Mouse (Mus musculus) lung, postnatal 36 days (tissue): ENCODE results near the gene Nckap5l.
A peak's percentile ranks its signal among the peaks of the same experiment; 100 is the strongest.

ENCODE experiments used
- DNase-seq: peaks from one replicate; pipeline ENCODE4 v3.0.0; 2022; ENCODE audit warnings: mixed read lengths

Gene Nckap5l

DNA sequence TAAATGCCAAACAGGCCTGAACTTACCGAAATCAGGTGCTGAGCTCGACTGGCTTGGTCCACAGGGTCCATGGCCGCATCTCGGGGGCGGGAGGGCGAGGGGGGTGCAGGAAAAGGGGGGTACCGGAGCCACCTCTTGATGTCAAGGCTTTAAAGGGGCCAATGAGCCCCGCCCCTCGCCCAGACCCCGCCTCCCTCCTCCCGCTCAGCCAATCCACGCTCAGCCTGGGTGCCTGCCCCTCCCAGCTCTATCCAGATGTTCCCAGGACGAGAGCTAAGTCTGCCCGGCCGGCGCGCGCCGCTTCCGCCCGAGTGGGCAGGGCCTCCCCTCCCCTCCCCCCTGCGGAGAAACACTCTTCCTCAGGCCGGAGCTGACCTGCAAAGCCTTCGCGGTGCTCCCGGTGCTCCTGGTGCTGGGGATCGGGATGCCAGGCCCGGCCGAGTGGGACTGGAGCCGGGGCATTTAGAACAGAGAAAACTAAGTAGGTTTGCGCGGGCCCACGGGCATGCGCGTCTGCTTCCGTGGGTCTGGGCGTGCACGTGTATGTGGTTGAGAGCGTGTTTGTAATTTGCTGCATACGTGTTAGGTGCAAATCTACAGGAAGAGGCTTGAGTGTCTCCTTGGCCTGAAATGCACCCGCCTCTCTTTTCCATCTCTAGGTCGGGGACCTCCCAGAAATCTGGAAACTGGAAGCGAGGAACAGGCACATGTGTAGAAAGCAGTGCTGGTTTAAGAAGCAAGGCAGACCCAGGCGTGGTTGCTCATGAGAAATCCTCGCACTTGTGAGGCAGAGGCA is at the start of gene Nckap5l:
Gene Nckap5l, minus strand, starts transcription at position 143 of the 796 bp plus-strand sequence.
- DNase-seq: peak; percentile 96

DNA sequence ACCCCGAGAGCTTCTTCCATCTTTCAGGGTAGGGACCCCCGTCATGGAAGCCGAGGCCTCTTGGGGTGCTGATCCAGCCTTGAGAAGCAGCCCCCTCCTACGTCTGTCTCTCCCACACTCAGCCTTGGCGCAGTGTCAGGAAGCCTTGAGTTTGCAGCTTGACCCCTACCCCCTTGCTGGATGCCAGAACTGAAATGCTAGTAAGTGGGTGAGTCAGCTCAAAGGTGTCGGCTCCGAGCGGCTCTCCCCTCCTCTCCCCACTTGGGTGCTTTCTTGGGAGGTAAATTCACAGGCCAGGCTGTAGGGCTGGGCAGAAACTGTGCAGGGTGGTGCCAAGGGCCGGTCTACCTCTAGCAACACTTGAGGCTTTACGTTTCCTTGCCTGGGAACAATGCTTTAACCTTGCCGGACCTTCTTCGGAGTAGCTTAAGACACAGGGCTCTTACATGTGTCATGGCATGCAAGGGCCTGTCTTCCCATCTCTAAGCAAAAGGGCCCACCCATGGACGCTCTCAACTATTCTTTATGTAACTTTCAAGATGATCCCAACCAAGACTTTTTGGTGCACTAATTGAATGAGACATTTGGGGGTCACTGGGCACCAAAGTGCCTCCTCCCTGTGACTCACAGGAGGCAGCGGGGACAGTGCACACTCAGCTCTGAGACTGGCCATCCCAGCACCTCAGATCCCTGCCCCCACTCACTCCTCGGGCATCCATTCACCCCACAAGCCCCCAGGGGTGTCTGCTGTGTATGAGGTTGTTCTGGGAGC is 48.0 kb upstream of the Nckap5l start:
- DNase-seq: peak; percentile 80

DNA sequence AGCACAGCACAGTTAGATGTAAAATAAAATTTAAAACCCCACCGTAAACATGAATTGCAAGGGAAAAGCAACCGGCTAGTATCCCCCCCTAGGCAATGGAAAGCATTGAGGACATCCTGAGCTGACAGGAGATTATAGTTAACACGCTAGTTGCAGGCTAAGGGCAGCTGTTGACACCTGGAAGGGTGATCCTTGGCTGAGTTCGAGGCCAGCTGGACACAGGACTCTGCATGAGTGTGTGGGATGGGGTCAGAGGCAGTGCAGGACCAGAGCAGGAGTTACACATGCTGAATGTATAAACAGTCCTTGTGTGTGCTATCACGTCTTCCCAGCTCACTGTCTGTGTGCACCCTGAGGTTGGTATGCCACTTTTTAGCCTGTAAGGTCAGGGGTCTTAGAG is 45.7 kb upstream of the Nckap5l start:
- no peak for DNase-seq

DNA sequence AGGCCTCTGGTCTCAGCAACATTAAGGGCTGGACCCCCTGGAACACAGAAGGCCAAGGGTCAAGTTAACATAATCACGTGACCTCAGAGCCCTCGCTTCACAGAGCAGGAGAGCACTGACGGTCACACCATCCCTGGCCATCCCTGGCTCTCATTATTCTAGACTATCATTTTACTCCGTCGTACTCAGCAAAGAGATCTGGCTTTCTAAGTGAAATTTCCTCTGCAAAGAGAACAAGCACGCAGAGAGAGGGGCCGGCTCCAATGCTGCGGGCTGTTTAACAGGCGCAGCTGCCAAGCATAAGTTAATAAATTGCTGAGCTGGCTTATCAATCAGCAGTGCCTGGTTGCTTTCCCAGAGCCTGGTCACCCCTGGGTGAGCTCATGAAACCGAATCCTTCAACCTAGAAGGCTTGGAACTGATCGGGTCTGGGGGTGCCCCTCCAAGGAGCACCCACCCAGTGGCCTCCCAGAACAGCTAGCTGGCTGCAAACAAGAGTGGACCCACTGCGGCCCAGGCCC is 44.8 kb upstream of the Nckap5l start:
- no peak for DNase-seq

DNA sequence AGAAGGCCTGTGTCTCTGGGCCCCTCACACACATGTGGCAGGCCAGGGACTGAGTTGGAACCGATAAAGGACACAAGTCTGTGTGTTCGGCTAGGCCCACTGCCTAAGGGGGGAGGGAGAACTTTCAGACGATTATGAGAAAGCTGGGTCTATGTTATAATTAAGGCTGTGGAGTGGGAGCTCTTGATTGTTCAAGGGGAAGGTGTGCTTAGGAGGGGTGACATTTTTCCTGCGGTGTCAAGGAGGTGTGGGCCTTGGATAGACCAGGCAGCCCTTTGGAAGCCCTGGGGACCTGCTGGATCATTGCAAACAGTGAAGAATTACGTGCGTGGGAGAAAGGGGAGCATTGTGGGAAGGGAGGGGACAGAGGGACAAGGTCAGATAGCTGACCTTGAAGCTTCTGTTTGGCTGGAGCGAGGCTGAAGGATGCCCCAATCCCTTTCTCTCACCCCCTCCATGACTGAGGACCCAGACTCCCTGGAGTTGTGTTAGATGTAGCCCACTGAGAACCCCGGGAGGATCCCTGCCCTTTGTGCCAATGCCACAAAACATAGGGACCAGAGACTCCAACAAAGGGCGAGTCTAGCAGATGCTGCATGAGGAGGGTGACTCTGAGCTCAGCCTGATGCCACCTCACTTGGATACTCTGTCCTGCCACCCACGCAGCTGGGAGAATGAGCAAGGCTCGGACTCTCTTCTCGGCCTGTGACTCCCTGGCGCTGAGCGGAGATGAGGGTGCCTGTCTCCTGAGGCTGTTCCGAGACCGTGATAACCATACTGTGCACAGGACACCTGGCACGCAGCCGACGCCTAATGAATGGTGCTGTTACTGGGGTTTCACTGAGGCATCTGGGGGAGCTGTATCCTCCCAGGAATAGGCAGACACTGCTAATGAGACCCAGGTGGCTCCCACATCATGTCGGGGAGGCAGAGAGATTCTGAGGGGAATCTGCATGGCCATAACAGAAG is 44.0 kb upstream of the Nckap5l start:
- DNase-seq: no peak

DNA sequence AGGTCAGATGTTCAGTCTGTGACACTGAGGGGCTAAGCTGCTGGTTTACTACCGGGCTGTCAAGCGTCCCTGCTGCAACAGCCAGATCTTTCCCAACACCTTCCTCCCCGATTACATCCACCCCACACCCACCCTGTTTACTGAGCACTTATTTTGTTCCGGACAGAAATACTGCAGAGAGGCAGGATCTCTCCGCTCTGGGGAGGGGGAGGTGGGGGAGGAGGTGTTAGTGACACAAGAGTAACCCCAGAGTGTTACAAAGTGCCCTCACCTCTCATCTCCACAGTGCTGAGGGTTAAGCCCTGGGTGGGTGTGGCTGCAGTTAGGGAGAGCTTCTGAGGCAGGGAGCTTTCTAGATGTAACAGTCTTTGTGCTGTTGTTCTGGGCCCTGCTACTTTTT is 42.8 kb upstream of the Nckap5l start:
- DNase-seq: peak; percentile 85

DNA sequence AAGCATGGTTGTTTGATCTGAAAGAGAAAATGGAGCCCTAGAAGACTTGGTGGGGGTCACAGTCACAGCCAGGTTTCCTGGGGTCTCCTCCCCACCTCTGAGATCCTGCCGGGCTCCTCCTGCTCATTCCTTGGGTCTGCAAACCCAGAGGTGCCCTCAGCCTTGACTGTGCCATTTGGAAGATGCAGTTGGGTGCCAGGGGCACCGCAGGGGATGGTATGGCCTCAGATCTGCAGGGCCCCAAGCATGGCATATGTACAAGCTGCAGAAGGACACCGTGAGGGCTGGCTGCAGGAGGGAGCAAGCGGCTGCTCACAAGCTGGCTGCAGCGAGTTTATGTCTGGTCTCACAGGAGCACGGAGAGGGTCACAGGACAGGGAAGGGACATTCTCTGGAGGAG is 42.2 kb upstream of the Nckap5l start:
- no peak for DNase-seq

DNA sequence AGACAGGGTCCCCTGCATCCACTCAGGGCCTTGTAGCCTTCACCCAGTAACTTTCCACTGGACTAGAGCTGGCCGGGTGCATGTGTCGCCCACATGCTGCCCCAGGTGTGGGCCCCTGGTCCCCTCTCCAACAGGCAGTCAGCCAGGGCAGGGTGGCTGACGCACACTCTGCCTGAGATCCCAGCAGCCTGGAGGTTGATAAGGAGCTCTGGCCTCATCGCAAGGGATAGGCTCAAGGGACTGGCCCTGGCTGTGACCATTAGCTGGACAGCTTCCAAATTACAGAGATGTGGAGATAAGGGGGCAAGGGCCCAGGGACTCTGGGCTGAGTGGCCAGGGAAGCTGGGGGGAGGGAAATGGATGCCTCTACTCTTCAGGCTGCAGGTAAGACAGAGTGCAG is 41.2 kb upstream of the Nckap5l start:
- DNase-seq: peak; percentile 82

DNA sequence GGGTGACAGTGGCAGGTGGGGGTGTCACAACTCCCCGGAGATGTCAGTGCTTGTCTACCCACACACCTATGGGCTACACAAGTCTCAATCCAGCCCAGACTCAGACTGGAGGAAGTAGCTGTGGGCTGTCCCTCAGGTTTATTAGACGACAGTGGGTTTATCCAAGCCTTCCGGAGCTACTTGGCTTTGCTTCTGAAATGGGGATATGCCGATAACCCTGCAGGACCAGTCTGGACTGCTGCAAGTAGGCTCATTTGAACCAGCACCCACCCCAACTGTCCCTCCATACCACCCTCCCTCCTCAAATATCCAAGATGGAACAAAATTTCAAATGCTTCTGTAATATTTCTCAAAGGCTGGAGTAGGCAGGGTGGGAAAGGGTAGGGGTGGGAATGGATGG is 40.8 kb upstream of the Nckap5l start:
- DNase-seq: no peak

DNA sequence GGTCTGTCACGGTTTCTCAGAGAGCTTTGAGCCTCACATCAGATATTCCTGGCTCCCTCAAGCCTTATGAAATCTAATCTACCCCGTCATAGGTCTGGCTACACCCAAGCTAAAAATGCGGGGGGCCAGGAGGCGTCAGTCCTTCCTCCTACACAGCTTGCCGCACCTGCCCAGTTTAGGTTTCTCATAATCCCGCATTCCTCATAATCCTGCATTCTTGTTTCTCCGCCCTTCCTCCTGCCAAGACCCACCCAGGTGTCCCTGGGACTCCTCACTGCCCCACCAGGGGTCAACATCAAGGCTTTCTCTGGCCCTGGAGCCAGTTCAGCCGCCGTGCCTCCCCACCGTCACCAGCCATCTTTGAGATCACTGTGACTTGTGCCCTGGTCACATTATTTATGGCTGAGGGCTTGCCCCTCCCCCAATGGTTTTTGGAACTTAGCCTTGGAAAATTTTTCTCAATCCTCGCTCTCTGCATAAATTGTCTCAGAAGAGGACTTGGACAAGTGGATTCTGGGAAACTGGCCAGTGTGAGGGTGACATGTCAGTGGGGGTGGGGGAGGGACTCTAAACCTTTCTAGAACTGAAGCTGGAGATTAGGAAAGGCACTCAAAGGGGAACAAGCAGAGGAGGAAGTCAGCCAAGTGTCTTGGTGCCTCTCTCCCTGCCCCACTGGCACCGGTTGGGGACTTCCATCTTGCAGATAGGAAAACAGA is 40.1 kb upstream of the Nckap5l start:
- DNase-seq: peak; percentile 94

DNA sequence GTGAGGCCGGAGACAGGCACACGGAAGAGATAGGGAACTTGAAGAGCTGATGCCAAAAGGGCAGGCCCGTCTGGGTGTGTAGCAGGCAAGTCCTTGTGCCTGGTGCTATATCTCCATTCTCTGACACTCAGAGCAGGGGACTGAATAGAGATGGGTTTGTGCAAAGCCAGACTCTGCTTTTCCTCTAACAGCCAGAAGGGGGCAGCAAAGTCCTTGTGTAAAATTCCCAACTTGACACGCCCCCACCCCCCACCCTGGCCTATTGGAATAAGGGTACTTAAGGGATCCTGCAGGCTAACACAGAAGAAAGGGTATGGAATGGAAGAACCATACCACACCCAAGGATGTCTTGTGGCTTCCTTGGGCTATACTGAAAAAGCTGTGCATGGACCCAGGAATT is 39.5 kb upstream of the Nckap5l start:
- peak; percentile 78 for DNase-seq

DNA sequence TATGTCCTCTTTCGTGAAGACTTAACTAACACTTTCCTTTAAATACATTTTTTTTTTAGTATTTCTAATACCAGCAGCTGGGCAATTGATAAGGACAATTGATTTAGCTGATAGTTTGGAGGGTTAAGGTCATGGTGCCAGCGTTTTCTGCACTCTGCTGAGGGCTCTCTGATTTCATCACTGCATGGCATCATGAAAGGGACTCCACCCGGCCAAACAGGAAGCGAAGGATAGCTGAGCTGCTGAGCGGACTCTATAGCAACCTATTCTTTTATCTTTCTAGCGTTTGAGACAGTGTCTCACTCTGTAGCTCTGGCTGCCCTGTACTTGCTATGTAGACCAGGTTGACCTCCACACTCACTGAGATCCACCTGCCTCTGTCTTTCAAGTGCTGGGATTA is 27.2 kb upstream of the Nckap5l start:
- no peak for DNase-seq

DNA sequence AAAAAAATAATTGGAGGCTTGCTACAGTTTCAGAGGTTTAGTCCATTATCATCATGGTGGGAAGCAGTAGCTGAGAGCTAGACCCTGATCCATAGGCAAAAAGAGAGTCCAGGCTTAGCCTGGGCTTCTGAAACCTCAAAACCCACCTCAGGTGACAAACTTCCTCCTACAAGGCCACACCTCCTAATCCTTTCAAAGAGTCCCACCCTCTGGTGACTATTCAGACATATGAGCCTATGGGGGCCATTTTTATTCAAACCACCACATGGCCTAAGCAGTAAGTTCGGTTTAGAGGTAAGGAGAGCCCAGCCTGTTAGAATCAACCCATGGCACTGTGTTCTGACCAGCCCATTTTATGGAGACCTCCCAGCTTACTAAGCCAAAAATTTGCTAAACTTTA is 18.3 kb upstream of the Nckap5l start:
- no peak for DNase-seq

DNA sequence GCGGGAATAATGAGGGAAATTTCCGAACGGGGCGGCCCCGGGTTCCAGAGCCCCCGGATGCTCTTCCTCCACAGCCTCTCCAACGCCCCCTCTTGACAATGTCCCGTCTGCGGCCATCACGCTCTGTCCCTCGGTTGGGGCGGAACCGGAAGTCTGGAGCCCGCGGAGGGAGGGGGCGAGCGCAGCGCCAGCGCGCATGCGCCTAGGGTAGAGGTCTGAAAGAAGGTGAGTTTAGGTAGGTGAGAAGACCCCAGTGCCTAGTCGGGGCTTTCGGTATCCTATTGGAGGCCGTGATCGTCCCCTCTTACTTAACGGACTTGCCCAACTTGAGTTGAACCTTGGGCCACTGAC is 17.0 kb upstream of the Nckap5l start, which contains the start of gene Bcdin3d:
Gene Bcdin3d, minus strand, starts transcription at position 155 of the 351 bp plus-strand sequence.
- peak; percentile 92 for DNase-seq

DNA sequence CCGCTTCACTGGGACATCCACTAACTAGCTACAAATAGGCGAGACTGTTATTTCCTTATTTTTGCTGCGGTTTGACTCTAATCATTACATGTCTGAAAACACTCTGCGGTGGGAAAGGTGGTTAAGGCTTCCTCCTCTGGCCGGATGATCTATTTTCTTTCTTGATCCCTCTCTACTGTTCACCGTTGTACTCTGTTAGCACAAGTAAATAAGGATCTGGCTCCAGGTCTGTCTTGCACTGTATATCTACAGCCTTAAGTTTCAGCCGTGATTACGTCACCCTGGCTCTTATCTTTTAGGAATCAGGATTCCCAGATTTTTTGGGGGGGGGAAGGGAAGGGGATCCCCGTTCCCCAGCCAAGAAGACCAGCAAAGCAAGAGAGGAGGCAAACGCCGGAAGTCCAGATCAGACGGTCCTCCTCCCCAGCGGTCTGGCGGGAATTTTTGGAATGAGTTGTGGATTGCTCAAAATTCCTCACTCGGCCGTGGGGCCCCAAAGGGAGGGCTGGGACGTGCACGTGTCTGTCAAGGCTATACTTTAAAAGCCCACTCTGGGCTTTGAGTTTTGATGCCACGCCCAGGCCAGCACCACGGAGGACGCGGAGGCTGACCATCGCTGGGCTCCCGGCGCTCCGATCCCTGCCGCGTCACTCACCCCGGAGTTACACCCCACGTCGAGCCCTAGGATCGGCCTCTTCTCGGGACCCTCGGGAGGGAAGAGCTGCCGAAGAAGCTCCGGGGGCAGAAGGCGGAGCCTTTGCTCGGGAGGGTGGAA is 16.4 kb upstream of the Nckap5l start:
- DNase-seq: peak; percentile 72

DNA sequence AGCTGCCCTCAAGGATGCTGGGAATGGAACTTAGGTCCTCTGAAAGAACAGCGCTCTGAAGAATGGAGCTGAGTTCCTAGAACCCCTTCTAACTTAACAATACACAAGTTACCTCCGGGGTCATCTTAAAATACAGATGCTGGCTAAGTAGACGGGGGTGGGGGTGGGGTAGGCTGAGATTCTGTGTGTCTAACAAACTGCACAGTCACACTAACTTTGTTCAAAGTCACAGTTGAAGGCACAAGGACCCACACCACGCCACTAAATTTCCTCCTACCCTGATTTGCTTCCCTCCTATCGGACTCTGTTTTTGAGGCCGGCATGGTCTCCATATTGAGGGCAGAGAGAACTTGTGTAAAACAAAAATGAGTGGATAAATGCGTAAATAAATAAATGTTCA is 15.4 kb upstream of the Nckap5l start:
- no peak for DNase-seq

DNA sequence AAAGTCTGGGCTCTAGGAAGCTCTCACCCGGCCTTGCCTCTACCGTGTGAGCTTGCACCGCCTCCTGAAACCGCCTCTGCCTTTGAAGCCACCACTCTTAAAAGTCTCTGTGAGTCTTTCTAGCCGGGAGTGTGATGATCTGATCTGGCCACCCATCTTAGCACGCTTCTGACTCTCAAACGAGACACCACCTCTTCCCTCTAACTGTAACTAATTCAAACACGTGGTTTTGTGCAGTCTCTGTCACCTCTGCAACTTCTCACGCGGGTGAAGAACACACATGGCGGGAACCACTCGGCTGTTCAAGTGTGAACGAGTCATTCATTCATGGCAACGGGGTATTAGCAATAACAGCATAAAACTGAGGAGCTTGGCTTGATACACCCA is 14.1 kb upstream of the Nckap5l start:
- no peak for DNase-seq

DNA sequence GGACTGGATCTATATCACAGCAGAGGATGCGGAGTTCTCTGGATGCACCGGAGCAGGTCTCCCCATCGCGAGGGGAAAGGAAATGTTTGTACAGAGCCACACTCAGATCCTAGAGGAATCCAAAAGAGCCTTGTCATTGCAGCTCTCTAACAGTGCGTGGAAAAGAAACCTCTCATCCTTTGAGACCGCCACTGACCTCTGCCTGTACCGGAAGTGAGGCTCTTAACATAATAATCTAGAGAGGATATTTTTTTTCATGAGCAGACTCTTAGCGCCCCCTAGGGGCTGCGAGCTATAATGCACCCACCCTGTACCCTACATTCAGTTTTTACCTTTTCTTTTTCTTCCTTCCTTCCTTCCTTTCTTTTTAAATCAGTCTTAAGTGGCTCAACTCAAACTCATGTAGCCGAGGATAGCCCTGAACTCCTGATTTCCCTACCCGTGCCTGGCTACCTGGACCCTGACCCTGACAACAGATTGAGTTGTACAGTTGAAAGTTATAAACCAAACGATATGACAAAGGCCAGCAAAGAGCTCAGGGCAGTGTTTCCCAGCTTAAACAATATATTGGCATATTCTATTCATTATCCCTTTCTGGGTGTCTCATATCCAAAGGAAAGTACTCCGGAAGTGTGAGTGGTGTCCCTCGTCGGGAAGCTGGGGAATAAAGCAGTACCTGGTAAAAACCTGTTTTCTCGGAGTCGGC is 13.6 kb upstream of the Nckap5l start:
- DNase-seq: peak; percentile 71

DNA sequence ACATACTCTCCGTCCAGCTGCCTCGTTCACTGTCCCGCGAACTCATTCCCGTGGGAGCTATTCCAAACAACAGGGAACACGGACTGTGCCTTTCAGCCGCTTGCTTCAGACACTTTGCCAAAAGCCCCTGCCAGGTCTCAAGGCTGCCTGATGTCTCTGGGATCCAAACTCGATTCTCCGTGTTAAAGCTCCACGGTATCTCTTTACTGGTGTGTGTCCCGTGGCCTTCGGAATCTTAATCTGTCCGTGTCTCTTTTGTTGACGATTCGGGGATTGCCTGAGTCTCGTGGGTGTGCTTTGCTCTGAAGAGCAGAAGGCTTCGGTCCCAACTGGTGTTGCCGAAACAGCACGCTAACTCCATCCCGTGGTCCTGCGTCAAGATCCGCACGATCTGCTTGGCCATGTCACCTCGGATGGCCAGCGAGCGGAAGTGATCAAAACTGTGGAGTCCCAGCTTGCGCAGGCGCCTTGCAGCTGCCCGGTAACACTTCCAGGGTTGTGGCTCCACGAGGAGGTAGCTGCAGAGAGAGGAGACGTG is 12.7 kb upstream of the Nckap5l start:
- DNase-seq: no peak

DNA sequence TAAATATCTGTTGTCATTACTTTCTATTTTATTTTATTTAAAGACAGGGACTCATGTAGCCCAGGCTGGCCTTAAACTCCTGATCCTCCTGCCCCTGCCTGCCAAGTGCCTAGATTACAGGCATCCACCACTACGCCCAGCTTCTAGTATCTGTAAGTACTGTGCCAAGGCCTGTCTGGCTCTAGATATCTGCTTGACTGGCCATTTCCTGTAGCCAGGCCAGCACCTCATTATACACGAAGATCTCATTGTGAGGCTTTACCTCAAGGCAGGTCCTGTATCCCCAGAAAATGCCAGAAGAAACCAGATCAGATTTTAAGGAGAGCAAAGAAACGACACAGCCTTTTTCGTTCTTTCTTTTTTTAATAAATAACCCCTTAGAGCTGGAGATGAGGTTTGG is 12.2 kb upstream of the Nckap5l start:
- DNase-seq: no peak
